Mouse (Mus musculus): ENCODE measurements around the gene Acad12.
A peak's percentile ranks its signal among the peaks of the same experiment; 100 is the strongest.

DNA sequence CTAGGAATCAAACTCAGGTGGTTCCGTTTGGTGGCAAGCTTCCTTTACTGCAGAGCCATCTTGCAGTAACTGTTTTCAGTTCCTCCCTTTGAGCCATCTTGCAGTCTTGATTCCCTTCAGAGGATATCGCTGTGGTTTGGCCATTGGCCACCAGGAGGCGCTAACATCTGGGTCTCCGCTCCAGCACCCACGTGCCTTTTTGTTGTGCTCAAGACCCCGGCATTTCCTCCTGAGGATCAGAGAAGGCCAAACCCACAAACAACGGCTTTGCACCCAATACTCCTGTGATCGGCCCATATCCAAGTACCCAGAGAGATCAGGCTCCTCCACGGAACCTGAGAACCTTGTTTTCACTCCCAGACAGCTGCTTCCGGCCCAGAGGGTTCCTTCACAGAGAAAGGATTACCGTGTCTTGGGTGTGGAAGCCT lies 54.3 kb downstream of the Acad12 start:
- peak; percentile 93 for TF ChIP-seq CTCF (IDR thresholded peaks at IDR 0.05; ENCODE audit: low read depth)
- TF ChIP-seq EP300 (optimal IDR thresholded peaks at IDR 0.05) = no peak
